35 mouse cellular contexts compared by ENCODE assay signal in the genomic region with DNA sequence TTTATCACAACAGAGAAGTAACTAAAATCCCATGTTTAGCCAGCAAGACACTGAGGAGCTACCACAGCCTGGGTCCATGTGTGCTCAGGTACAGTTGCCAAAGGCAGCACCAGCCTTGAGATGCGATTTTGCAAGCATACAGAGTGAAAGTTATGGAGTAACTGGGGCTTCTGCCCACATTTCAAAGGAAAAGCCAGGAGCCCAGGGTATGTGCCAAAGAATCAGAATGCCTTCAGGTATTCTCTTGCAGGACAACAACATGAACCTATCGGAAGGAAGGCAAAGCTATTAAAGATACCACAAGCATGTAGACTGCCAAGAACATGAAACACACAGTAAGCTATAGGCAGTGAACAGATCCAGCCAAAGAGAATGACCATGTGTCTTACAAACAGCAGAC. TPM values are rescaled to one million over a fixed set of nuclear protein-coding genes. Genes with fewer than 3 reads are reported as not detected.
"Had no signal": no experiment of that assay in that cellular context is flagged by ENCODE, and none has a peak within 500 bp of the region (broad histone marks: within the 10 kb centered on the region; RNA-seq: fewer than 3 reads in every experiment).

No protein-coding gene starts in this region.

- H3K36me3 ChIP-seq: limb, embryonic 10.5 days; limb, embryonic 12.5 days; limb, embryonic 13.5 days; limb, embryonic 15.5 days; liver, embryonic 12.5 days; liver, embryonic 13.5 days; liver, embryonic 15.5 days; lung, embryonic 15.5 days; midbrain, embryonic 10.5 days; midbrain, embryonic 12.5 days; midbrain, embryonic 13.5 days; midbrain, embryonic 15.5 days; neural tube, embryonic 12.5 days had no signal

- H3K9ac ChIP-seq: limb, embryonic 12.5 days; limb, embryonic 13.5 days; limb, embryonic 15.5 days; liver, embryonic 12.5 days; liver, embryonic 13.5 days; liver, embryonic 14.5 days; liver, embryonic 15.5 days; liver, postnatal 0 days; lung, embryonic 14.5 days; lung, embryonic 15.5 days; midbrain, embryonic 12.5 days; midbrain, embryonic 13.5 days; midbrain, embryonic 15.5 days; neural tube, embryonic 12.5 days had no signal

- H3K27me3 ChIP-seq: limb, embryonic 12.5 days; limb, embryonic 13.5 days; limb, embryonic 15.5 days; liver, embryonic 12.5 days; liver, embryonic 13.5 days; liver, embryonic 15.5 days; lung, embryonic 15.5 days; midbrain, embryonic 12.5 days; midbrain, embryonic 13.5 days; midbrain, embryonic 15.5 days; neural tube, embryonic 12.5 days had no signal

- H3K27ac ChIP-seq: limb, embryonic 10.5 days; limb, embryonic 12.5 days; limb, embryonic 13.5 days; limb, embryonic 15.5 days; liver, embryonic 12.5 days; liver, embryonic 13.5 days; liver, embryonic 14.5 days; liver, embryonic 15.5 days; lung, embryonic 15.5 days; macrophage; midbrain, embryonic 10.5 days; midbrain, embryonic 12.5 days; midbrain, embryonic 13.5 days; midbrain, embryonic 15.5 days; neural tube, embryonic 12.5 days had no signal

- H3K4me1 ChIP-seq: liver, embryonic 12.5 days; liver, embryonic 13.5 days; liver, embryonic 15.5 days; lung, embryonic 15.5 days; megakaryocyte, embryonic 14.5 days; midbrain, embryonic 12.5 days; midbrain, embryonic 13.5 days; midbrain, embryonic 15.5 days; neural tube, embryonic 12.5 days had no signal

- DNase-seq: left cerebral cortex, postnatal 4 days; liver; liver, embryonic 13.5 days; liver, postnatal 0 days; lung, adult 18-20 months; lung, adult 2 months; lung, embryonic 14.5 days; lung, postnatal 10 days; lung, postnatal 14 days; lung, postnatal 36 days; lung, postnatal 4 days; midbrain, embryonic 14.5 days had no signal

- H3K4me3 ChIP-seq: limb, embryonic 10.5 days; limb, embryonic 12.5 days; limb, embryonic 13.5 days; limb, embryonic 15.5 days; liver, embryonic 12.5 days; liver, embryonic 13.5 days; liver, embryonic 15.5 days; lung, embryonic 15.5 days; megakaryocyte, embryonic 14.5 days; midbrain, embryonic 10.5 days; midbrain, embryonic 12.5 days; midbrain, embryonic 13.5 days; midbrain, embryonic 15.5 days; myocyte; neural tube, embryonic 12.5 days had no signal

RNA-seq across cellular contexts. Expression of gene Mfsd4b5, which starts 14.3 kb away (rescaled TPM):
- total RNA-seq: megakaryocyte-erythroid progenitor cell, adult 5-6 weeks; midbrain, postnatal 0 days; monocyte, adult 5-6 weeks had no signal
- polyA plus RNA-seq: midbrain, embryonic 10.5 days; midbrain, embryonic 11.5 days; midbrain, embryonic 13.5 days; midbrain, embryonic 14.5 days; midbrain, embryonic 15.5 days; midbrain, embryonic 16.5 days; midbrain, postnatal 0 days had no signal

RNA-seq across cellular contexts. Expression of gene Mfsd4b1, which starts 24.3 kb away (rescaled TPM):
- total RNA-seq: megakaryocyte, adult 5-6 weeks; megakaryocyte-erythroid progenitor cell, adult 5-6 weeks; monocyte, adult 5-6 weeks had no signal
- polyA plus RNA-seq: limb, embryonic 10.5 days; lung, embryonic 14.5 days; macrophage; midbrain, embryonic 10.5 days; midbrain, embryonic 11.5 days; midbrain, embryonic 12.5 days; neural tube, embryonic 11.5 days; neural tube, embryonic 12.5 days had no signal

RNA-seq across cellular contexts. Expression of gene Mfsd4b3, which starts 40.8 kb away (rescaled TPM):
- total RNA-seq: left cerebral cortex, postnatal 4 days; megakaryocyte-erythroid progenitor cell, adult 5-6 weeks; midbrain, postnatal 0 days had no signal
- polyA plus RNA-seq: midbrain, embryonic 11.5 days; midbrain, embryonic 13.5 days; midbrain, embryonic 14.5 days; midbrain, embryonic 15.5 days; midbrain, postnatal 0 days; neural tube, embryonic 11.5 days had no signal
